Mouse (Mus musculus): ENCODE data around the gene Cd300lf. TPM values are rescaled to one million over a fixed set of nuclear protein-coding genes. Genes with fewer than 3 reads are reported as not detected.

The Cd300lf gene
- total RNA-seq, 2 experiments from 2014 or later = 0.16 to 0.41 TPM

- DNase-seq (ENCODE audit: low spot score in 2 of 2) = no peak
- intact Hi-C loops (cut with DNase I) = no loop called here
These were observed 14.4 kb downstream of the Cd300lf start for GRCm38 (mm10) chr11:115119409-115119808.

GRCm38 (mm10) chr11:115112196-115112595 lies 21.6 kb downstream of the Cd300lf start:
- intact Hi-C loops (cut with DNase I) = no loop called here
- no peak for DNase-seq (ENCODE audit: low spot score in 2 of 2)

- DNase-seq (ENCODE audit: low spot score in 2 of 2) = no peak
- intact Hi-C loops (cut with DNase I) = no loop called here
These were observed 23.5 kb downstream of the Cd300lf start for GRCm38 (mm10) chr11:115110271-115110670.

GRCm38 (mm10) chr11:115108176-115108575 lies 25.6 kb downstream of the Cd300lf start:
- intact Hi-C loops (cut with DNase I) = no loop called here
- DNase-seq (ENCODE audit: low spot score in 2 of 2) = no peak

- intact Hi-C loops (cut with DNase I) = no loop called here
- no peak for DNase-seq (ENCODE audit: low spot score in 2 of 2)
These were observed 26.3 kb downstream of the Cd300lf start for GRCm38 (mm10) chr11:115107403-115107916.

- no peak for DNase-seq (ENCODE audit: low spot score in 2 of 2)
- intact Hi-C loops (cut with DNase I) = no loop called here
These were observed 27.2 kb downstream of the Cd300lf start for GRCm38 (mm10) chr11:115106638-115107037.

GRCm38 (mm10) chr11:115104769-115105563 lies 28.8 kb downstream of the Cd300lf start:
- no peak for DNase-seq (ENCODE audit: low spot score in 2 of 2)
- intact Hi-C loops (cut with DNase I) = no loop called here

GRCm38 (mm10) chr11:115103470-115104413 lies 30.1 kb downstream of the Cd300lf start:
- intact Hi-C loops (cut with DNase I) = no loop called here
- DNase-seq (ENCODE audit: low spot score in 2 of 2) = no peak

- DNase-seq (ENCODE audit: low spot score in 2 of 2) = no peak
These were observed 31.7 kb downstream of the Cd300lf start for GRCm38 (mm10) chr11:115102116-115102515.

GRCm38 (mm10) chr11:115101615-115102051 lies 32.2 kb downstream of the Cd300lf start:
- intact Hi-C loops (cut with DNase I) = no loop called here
- DNase-seq (ENCODE audit: low spot score in 2 of 2) = no peak

More at GRCm38 (mm10) chr11:115102116-115102515, 31.7 kb downstream of the Cd300lf start:
- intact Hi-C loops (cut with DNase I) = no loop called here

GRCm38 (mm10) chr11:115100741-115101140 lies 33.1 kb downstream of the Cd300lf start:
- no peak for DNase-seq (ENCODE audit: low spot score in 2 of 2)
- intact Hi-C loops (cut with DNase I) = no loop called here

GRCm38 (mm10) chr11:115100032-115100621 lies 33.7 kb downstream of the Cd300lf start:
- intact Hi-C loops (cut with DNase I) = no loop called here
- DNase-seq (ENCODE audit: low spot score in 2 of 2) = no peak

GRCm38 (mm10) chr11:115099241-115099840 lies 34.5 kb downstream of the Cd300lf start:
- intact Hi-C loops (cut with DNase I) = no loop called here
- no peak for DNase-seq (ENCODE audit: low spot score in 2 of 2)

GRCm38 (mm10) chr11:115098203-115098932 lies 35.4 kb downstream of the Cd300lf start:
- DNase-seq (ENCODE audit: low spot score in 2 of 2) = peak in 1 of 2 experiments; percentile 3
- intact Hi-C loops (cut with DNase I) = no loop called here

- no peak for DNase-seq (ENCODE audit: low spot score in 2 of 2)
- intact Hi-C loops (cut with DNase I) = no loop called here
These were observed 41.7 kb downstream of the Cd300lf start for GRCm38 (mm10) chr11:115092140-115092539.

- intact Hi-C loops (cut with DNase I) = no loop called here
- DNase-seq (ENCODE audit: low spot score in 2 of 2) = no peak
These were observed 42.4 kb downstream of the Cd300lf start, which contains the start of gene Rab37 for GRCm38 (mm10) chr11:115091362-115091901. Rab37 (plus strand) TSS chr11:115091431.

- intact Hi-C loops (cut with DNase I) = no loop called here
- no peak for DNase-seq (ENCODE audit: low spot score in 2 of 2)
These were observed 43.9 kb downstream of the Cd300lf start for GRCm38 (mm10) chr11:115089853-115090252.

GRCm38 (mm10) chr11:115086213-115086612 lies 47.6 kb downstream of the Cd300lf start:
- DNase-seq (ENCODE audit: low spot score in 2 of 2) = no peak
- intact Hi-C loops (cut with DNase I) = no loop called here

Measured in left cerebral cortex, postnatal 25 days (tissue).